Mouse (Mus musculus) small intestine, adult 2 months (tissue): ENCODE data around the gene Ece1. TPM values are rescaled to one million over a fixed set of nuclear protein-coding genes. Genes with fewer than 3 reads are reported as not detected.

Source experiments
- H3K27ac ChIP-seq: fragments of 200-500 bp; 2 replicates; pipeline ENCODE4 v1.5.1; 2012; ENCODE audit warnings: low read depth, low read length, control low read depth, inconsistent platforms; ENCODE audit not compliant: insufficient read depth
- H3K27me3 ChIP-seq: fragments of 200-500 bp; 2 replicates; pipeline ENCODE4 v1.6.1; 2012; ENCODE audit warnings: mild to moderate bottlenecking, moderate library complexity, low read length, inconsistent platforms; ENCODE audit not compliant: control insufficient read depth, insufficient read depth
- H3K36me3 ChIP-seq: fragments of 200-500 bp; 2 replicates; pipeline ENCODE4 v1.6.1; 2012; ENCODE audit warnings: mild to moderate bottlenecking, low read length, control low read depth, inconsistent platforms; ENCODE audit not compliant: control insufficient read depth, insufficient read depth
- H3K4me1 ChIP-seq: fragments of 200-500 bp; 2 replicates; pipeline ENCODE4 v1.6.1; 2012; ENCODE audit warnings: low read length, inconsistent platforms, mixed read lengths; ENCODE audit not compliant: control insufficient read depth, insufficient read depth, insufficient read length
- H3K4me3 ChIP-seq: fragments of 200-500 bp; 2 replicates; pipeline ENCODE4 v1.5.1; 2012; ENCODE audit warnings: low read depth, mild to moderate bottlenecking, control low read depth, inconsistent platforms, low read length, moderate library complexity
- CTCF ChIP-seq: fragments of 200-500 bp; IDR thresholded peaks from 2 replicates; pipeline ENCODE4 v1.5.1; 2012; ENCODE audit warnings: low read depth, mild to moderate bottlenecking, control low read depth, inconsistent platforms, low read length, moderate library complexity, mixed read lengths; ENCODE audit not compliant: insufficient replicate concordance, insufficient read length; ENCODE audit errors: extremely low read depth
- POLR2A ChIP-seq: fragments of 200-500 bp; IDR thresholded peaks from 2 replicates; pipeline ENCODE4 v1.6.1; 2012; ENCODE audit warnings: low read depth, mild to moderate bottlenecking, control low read depth, inconsistent platforms, low read length, moderate library complexity
- WGBS: fragments of 180-500 bp; shearing (Covaris S2); methylation state at CpG from one replicate; pipeline ENCODE4 v1.1.7; 2018; 5-methylcytosine and 5-hydroxymethylcytosine counted together
- polyA plus RNA-seq: library from polyadenylated mRNA; depleted of rRNA; stranded (reverse); fragments of >200 nt; gene quantifications from 2 replicates; pipeline ENCODE4 v1.2.3, GENCODE M21; 2012

Gene Ece1
- polyA plus RNA-seq, 1 experiment, result 37.7 TPM

DNA sequence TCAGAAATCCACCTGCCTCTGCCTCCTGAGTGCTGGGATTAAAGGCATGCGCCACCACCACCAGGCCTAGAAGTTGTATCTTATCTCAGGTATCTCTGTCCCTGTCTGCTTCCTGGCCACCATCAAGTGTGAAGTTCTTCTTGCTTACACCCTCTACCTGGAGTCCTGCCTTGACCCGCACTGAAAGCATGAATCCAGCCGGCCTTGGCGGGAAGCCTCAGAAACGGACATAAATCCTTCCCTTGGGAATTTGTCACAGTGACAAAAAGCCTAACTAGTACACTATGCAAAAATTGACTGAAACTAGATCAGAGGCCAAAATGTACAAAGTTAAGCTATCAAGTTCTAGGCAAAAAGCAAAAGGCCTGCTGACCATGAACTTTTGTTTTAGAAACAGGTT lies 39.5 kb upstream of the Ece1 start:
- no peak overlapping the region for H3K4me3 ChIP-seq
- WGBS, result 93% methylated on average over 5 of the region's 5 CpGs
- no peaks in the 10 kb centered on the region for H3K4me1 ChIP-seq
- H3K27ac ChIP-seq, result no peak overlapping the region
- TF ChIP-seq POLR2A, result no peak
- TF ChIP-seq CTCF, result no peak
- no peaks in the 10 kb centered on the region for H3K27me3 ChIP-seq
- H3K36me3 ChIP-seq, result no peaks in the 10 kb centered on the region

GRCm38 (mm10) chr4:137823542-137823941 lies 38.5 kb upstream of the Ece1 start:
- Histone ChIP-seq H3K4me3 (no peak overlapping the region), H3K27ac (no peak overlapping the region), H3K36me3 (no peaks in the 10 kb centered on the region), H3K27me3 (no peaks in the 10 kb centered on the region), H3K4me1 (no peaks in the 10 kb centered on the region)
- TF ChIP-seq POLR2A (no peak), CTCF (no peak)
- 80% methylated on average over 3 of the region's 3 CpGs for WGBS

- no peak overlapping the region for H3K4me3 ChIP-seq
- WGBS, result 48% methylated on average over 2 of the region's 2 CpGs
- no peak for TF ChIP-seq POLR2A
- TF ChIP-seq CTCF, result no peak
- H3K36me3 ChIP-seq, result no peaks in the 10 kb centered on the region
- no peak overlapping the region for H3K27ac ChIP-seq
- H3K27me3 ChIP-seq, result peaks cover 5% of the 10 kb centered on the region; the same call in 1 of the 2 replicates
- H3K4me1 ChIP-seq, result no peaks in the 10 kb centered on the region
Measured at GRCm38 (mm10) chr4:137824881-137825280, 37.2 kb upstream of the Ece1 start.

DNA sequence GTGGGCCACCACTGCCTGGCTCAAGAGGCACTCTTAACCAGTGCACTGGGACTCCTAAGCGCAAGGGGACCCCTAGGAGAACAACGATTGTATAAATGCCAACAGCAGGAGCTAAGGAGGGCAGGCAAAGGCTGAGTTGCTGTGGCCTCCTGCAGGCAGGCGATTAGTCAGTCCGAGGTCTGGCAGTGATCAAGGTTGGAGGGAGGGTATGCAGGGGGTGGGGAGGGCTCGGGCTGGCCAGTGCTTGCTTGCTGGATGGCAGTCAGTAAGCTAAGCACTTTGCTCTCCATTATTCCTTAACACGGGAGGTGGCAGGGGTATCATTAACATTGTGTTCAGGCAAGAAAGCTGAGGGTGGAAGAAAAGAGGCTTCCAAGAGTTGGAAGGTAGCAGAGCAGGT lies 31.7 kb upstream of the Ece1 start:
- no peak overlapping the region for H3K4me3 ChIP-seq
- no peak for TF ChIP-seq CTCF
- H3K27me3 ChIP-seq, result peaks cover 9% of the 10 kb centered on the region; the same call in 1 of the 2 replicates
- WGBS, result 31% methylated on average over 6 of the region's 6 CpGs
- H3K27ac ChIP-seq, result no peak overlapping the region
- no peaks in the 10 kb centered on the region for H3K4me1 ChIP-seq
- no peaks in the 10 kb centered on the region for H3K36me3 ChIP-seq

- Histone ChIP-seq H3K27me3 (peaks cover 9% of the 10 kb centered on the region; the same call in 1 of the 2 replicates), H3K4me3 (no peak overlapping the region), H3K36me3 (no peaks in the 10 kb centered on the region), H3K4me1 (peaks cover 3% of the 10 kb centered on the region; the same call in 1 of the 2 replicates), H3K27ac (no peak overlapping the region)
- TF ChIP-seq POLR2A (no peak), CTCF (no peak)
- WGBS, result 75% methylated on average over 11 of the region's 11 CpGs
Measured at GRCm38 (mm10) chr4:137831598-137831997, 30.4 kb upstream of the Ece1 start.

DNA sequence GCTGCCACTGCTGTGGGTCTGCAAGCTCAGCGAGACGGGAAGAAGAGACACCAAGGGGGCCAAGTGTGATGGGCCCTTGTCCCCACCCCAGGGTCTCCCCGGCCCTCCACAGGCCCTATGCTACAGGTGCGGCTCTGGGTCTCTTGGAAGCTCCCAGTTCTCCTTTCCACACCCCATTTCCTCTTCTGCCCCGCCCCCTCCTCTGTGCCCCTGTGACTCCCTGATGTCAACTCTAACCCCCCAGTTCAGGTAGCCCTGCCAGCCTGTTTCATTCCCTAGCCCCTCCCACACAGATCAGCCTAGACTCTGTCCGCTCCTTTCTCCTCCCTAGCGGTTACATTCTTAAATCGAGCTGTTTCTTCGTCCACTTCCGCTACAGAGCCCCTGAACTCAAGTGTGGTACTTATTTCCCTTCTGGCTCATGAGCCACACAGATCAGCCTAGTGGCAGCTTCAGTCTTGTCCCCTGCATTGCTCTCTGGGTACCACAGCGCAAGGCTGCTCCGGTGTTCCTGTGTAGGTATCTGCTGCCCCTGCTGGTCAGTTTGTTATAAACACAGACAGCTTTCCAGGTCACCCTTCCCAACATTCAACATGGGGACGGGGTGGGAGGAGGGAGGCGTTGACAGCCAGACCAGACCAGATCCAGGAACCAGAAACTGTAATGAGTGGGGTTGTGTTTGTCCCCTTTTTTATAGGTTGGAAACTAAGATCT lies 26.3 kb upstream of the Ece1 start:
- 19% methylated on average over 14 of the region's 14 CpGs for WGBS
- Histone ChIP-seq H3K4me3 (no peak overlapping the region), H3K36me3 (no peaks in the 10 kb centered on the region), H3K27me3 (no peaks in the 10 kb centered on the region; the same call in 1 of the 2 replicates), H3K4me1 (peaks cover 4% of the 10 kb centered on the region), H3K27ac (no peak overlapping the region)
- TF ChIP-seq CTCF (peak; percentile 66; the same call in 1 of the 2 replicates), POLR2A (no peak)

DNA sequence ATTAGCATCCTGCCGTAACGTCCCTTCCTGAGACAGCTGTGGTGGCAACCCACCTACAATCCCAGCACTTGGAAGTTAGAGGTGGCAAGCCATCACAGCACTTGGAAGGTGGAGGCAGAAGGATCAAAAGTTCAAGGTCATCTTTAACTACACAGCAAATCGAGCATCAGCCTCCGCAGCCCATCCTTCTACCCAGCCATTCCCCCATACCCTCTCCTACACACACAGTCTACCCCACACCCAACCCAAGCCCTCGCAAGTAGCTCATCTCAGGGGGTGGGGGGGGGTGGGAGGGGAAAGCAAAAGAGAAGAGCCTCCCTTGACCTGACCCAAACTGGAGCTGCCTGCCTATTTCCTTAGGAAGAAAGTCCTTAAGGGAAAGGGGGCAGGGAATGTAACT lies 25.3 kb upstream of the Ece1 start:
- WGBS, result 72% methylated on average over 5 of the region's 5 CpGs
- TF ChIP-seq POLR2A (no peak), CTCF (no peak)

More for the DNA sequence above, 25.3 kb upstream of the Ece1 start:
- no peak overlapping the region for H3K4me3 ChIP-seq
- no peaks in the 10 kb centered on the region for H3K36me3 ChIP-seq
- no peaks in the 10 kb centered on the region; the same call in 1 of the 2 replicates for H3K27me3 ChIP-seq
- H3K4me1 ChIP-seq, result peaks cover 4% of the 10 kb centered on the region
- H3K27ac ChIP-seq, result no peak overlapping the region
